Mouse (Mus musculus) cortical plate, adult 2 months (tissue): ENCODE results near the gene Srcap. TPM values are rescaled to one million over a fixed set of nuclear protein-coding genes. Genes with fewer than 3 reads are reported as not detected.

Experiments
- H3K27ac ChIP-seq: fragments of 200-500 bp; 2 replicates; pipeline ENCODE4 v1.5.1; 2012; ENCODE audit warnings: low read length, control low read depth, inconsistent platforms; ENCODE audit not compliant: insufficient read depth
- H3K4me1 ChIP-seq: fragments of 200-500 bp; 2 replicates; pipeline ENCODE4 v1.6.1; 2011; ENCODE audit warnings: low read length; ENCODE audit not compliant: control insufficient read depth, insufficient read depth
- H3K4me3 ChIP-seq: fragments of 200-500 bp; 2 replicates; pipeline ENCODE4 v1.5.1; 2011; ENCODE audit warnings: mild to moderate bottlenecking, low read length, control low read depth; ENCODE audit not compliant: insufficient read depth
- CTCF ChIP-seq: fragments of 200-500 bp; IDR thresholded peaks from 2 replicates; pipeline ENCODE4 v1.5.1; 2011; ENCODE audit warnings: mild to moderate bottlenecking, control low read depth, low read length; ENCODE audit not compliant: insufficient read depth; ENCODE audit errors: extremely low read depth
- POLR2A ChIP-seq: fragments of 200-500 bp; IDR thresholded peaks from 2 replicates; pipeline ENCODE4 v1.6.1; 2011; ENCODE audit warnings: mild to moderate bottlenecking, low read length, control low read depth; ENCODE audit not compliant: insufficient read depth; ENCODE audit errors: extremely low read depth
- polyA plus RNA-seq: library from polyadenylated mRNA; depleted of rRNA; stranded (reverse); fragments of >200 nt; gene quantifications from 2 replicates; pipeline ENCODE4 v1.2.3, GENCODE M21; 2012; rRNA removed

Gene Srcap
- polyA plus RNA-seq, 1 experiment: 26.4 TPM

GRCm38 (mm10) chr7:127589637-127590036, 77.9 kb downstream of the Srcap start:
- H3K4me1 ChIP-seq: peaks cover 8% of the 10 kb centered on the region

GRCm38 (mm10) chr7:127591108-127591507, 79.3 kb downstream of the Srcap start:
- TF ChIP-seq POLR2A: no peak
- no peak for TF ChIP-seq CTCF
- no peak overlapping the region for H3K4me3 ChIP-seq

More at GRCm38 (mm10) chr7:127589637-127590036, 77.9 kb downstream of the Srcap start:
- TF ChIP-seq POLR2A: no peak
- no peak for TF ChIP-seq CTCF
- peak overlapping the region; percentile 76; the same call in 1 of the 2 replicates for H3K4me3 ChIP-seq
- H3K27ac ChIP-seq: no peak overlapping the region

GRCm38 (mm10) chr7:127592575-127592974, 80.8 kb downstream of the Srcap start:
- no peak overlapping the region for H3K27ac ChIP-seq
- peaks cover 6% of the 10 kb centered on the region for H3K4me1 ChIP-seq
- H3K4me3 ChIP-seq: no peak overlapping the region
- TF ChIP-seq POLR2A: no peak
- no peak for TF ChIP-seq CTCF

More at GRCm38 (mm10) chr7:127591108-127591507, 79.3 kb downstream of the Srcap start:
- Histone ChIP-seq H3K4me1 (peaks cover 8% of the 10 kb centered on the region), H3K27ac (no peak overlapping the region)

- Histone ChIP-seq H3K4me1 (no peaks in the 10 kb centered on the region), H3K4me3 (no peak overlapping the region), H3K27ac (no peak overlapping the region)
- TF ChIP-seq POLR2A (no peak), CTCF (no peak)
Observed at GRCm38 (mm10) chr7:127596747-127597146, 85.0 kb downstream of the Srcap start.

- Histone ChIP-seq H3K4me1 (no peaks in the 10 kb centered on the region), H3K4me3 (no peak overlapping the region), H3K27ac (no peak overlapping the region)
- no peak for TF ChIP-seq CTCF
- TF ChIP-seq POLR2A: no peak
Observed at GRCm38 (mm10) chr7:127600612-127601011, 88.8 kb downstream of the Srcap start.

GRCm38 (mm10) chr7:127601735-127602134, 90.0 kb downstream of the Srcap start:
- Histone ChIP-seq H3K4me1 (no peaks in the 10 kb centered on the region), H3K27ac (no peak overlapping the region), H3K4me3 (no peak overlapping the region)
- no peak for TF ChIP-seq POLR2A

- Histone ChIP-seq H3K4me3 (no peak overlapping the region), H3K27ac (no peak overlapping the region), H3K4me1 (no peaks in the 10 kb centered on the region)
- TF ChIP-seq CTCF: no peak
- TF ChIP-seq POLR2A: no peak
Observed at GRCm38 (mm10) chr7:127602903-127603302, 91.1 kb downstream of the Srcap start.

GRCm38 (mm10) chr7:127604256-127604655, 92.5 kb downstream of the Srcap start:
- Histone ChIP-seq H3K27ac (no peak overlapping the region), H3K4me1 (no peaks in the 10 kb centered on the region), H3K4me3 (no peak overlapping the region)
- TF ChIP-seq POLR2A: 0 out of 2 replicates have a peak, but pooled peaks have one; percentile 22
- no peak for TF ChIP-seq CTCF

GRCm38 (mm10) chr7:127607150-127607549, 95.4 kb downstream of the Srcap start:
- TF ChIP-seq CTCF: no peak
- no peak for TF ChIP-seq POLR2A
- Histone ChIP-seq H3K4me3 (no peak overlapping the region), H3K27ac (no peak overlapping the region), H3K4me1 (no peaks in the 10 kb centered on the region)

Other genes starting within 250 kb of the Srcap start
- gene Sephs2, start 237.9 kb upstream of the Srcap start, polyA plus RNA-seq: 26.2 and 27.5 TPM in 2 replicates
- 1.1 and 1.3 TPM in 2 replicates for gene Itgal, start 215.7 kb upstream of the Srcap start, polyA plus RNA-seq
- gene Zfp768, start 166.4 kb upstream of the Srcap start, polyA plus RNA-seq: 14.2 and 14.6 TPM in 2 replicates
- gene Zfp747, start 135.9 kb upstream of the Srcap start, polyA plus RNA-seq: 5.2 and 5.5 TPM in 2 replicates
- gene 9130019O22Rik, start 124.8 kb upstream of the Srcap start, polyA plus RNA-seq: 2.7 TPM in 2 replicates
- gene E430018J23Rik, start 118.4 kb upstream of the Srcap start, polyA plus RNA-seq: 5.4 and 8.3 TPM in 2 replicates
- gene Zfp764, start 105.2 kb upstream of the Srcap start, polyA plus RNA-seq: 3.4 and 3.9 TPM in 2 replicates
- 19.2 and 19.3 TPM in 2 replicates for gene Zfp688, start 89.9 kb upstream of the Srcap start, polyA plus RNA-seq
- gene Zfp689, start 62.8 kb upstream of the Srcap start, polyA plus RNA-seq: 5.3 and 5.8 TPM in 2 replicates
- 44.0 and 44.8 TPM in 2 replicates for gene Prr14, start 52.4 kb upstream of the Srcap start, polyA plus RNA-seq
- gene Fbrs, start 32.8 kb upstream of the Srcap start, polyA plus RNA-seq: 26.6 and 27.1 TPM in 2 replicates
- gene Gm42715, start 7.6 kb downstream of the Srcap start, polyA plus RNA-seq: 11.3 and 13.3 TPM in 2 replicates
- not detected in 2 replicates for gene Tmem265, start 49.4 kb downstream of the Srcap start, polyA plus RNA-seq
- gene Phkg2, start 61.4 kb downstream of the Srcap start, polyA plus RNA-seq: 143 and 150 TPM in 2 replicates
- gene Ccdc189, start 76.6 kb downstream of the Srcap start, polyA plus RNA-seq: 22.0 and 22.3 TPM in 2 replicates
- 48.0 and 51.1 TPM in 2 replicates for gene Rnf40, start 76.8 kb downstream of the Srcap start, polyA plus RNA-seq
- 16.9 and 19.5 TPM in 2 replicates for gene Zfp629, start 103.8 kb downstream of the Srcap start, polyA plus RNA-seq
- gene Bcl7c, start 196.9 kb downstream of the Srcap start, polyA plus RNA-seq: 25.5 and 27.0 TPM in 2 replicates
- 7.1 and 7.5 TPM in 2 replicates for gene Ctf1, start 200.8 kb downstream of the Srcap start, polyA plus RNA-seq
- not detected in 2 replicates for gene Ctf2, start 220.2 kb downstream of the Srcap start, polyA plus RNA-seq
- 59.2 and 60.7 TPM in 2 replicates for gene Fbxl19, start 232.6 kb downstream of the Srcap start, polyA plus RNA-seq